Mouse (Mus musculus): ENCODE measurements at regions not wholly inside any gene's neighbourhood (a gene's known extent, or its start where the extent isn't known, plus 50 kb on each side); places are given as distances from the start of the nearest gene placed in this dataset.

GRCm38 (mm10) chr7:74703533-74703932, 149.0 kb upstream of the Slco3a1 start:
- Histone ChIP-seq H3K36me3 (replicated peaks; ENCODE audit: low read length) (no peaks in the 10 kb centered on the region), H3K27me3 (replicated peaks) (peaks cover 4% of the 10 kb centered on the region), H3K4me3 (replicated peaks) (no peak overlapping the region), H3K9me3 (no peaks in the 10 kb centered on the region), H3K4me1 (no peaks in the 10 kb centered on the region)
- TF ChIP-seq FLI1 (IDR thresholded peaks at IDR 0.05; ENCODE audit: low read length) (no peak), GATA1 (IDR thresholded peaks at IDR 0.05; ENCODE audit: borderline replicate concordance, low read length) (no peak)

- TF ChIP-seq GATA1 (IDR thresholded peaks at IDR 0.05; ENCODE audit: borderline replicate concordance, low read length) (no peak), FLI1 (IDR thresholded peaks at IDR 0.05; ENCODE audit: low read length) (no peak)
- Histone ChIP-seq H3K9me3 (no peaks in the 10 kb centered on the region), H3K36me3 (replicated peaks; ENCODE audit: low read length) (no peaks in the 10 kb centered on the region), H3K4me1 (peaks cover 9% of the 10 kb centered on the region), H3K27me3 (replicated peaks) (no peaks in the 10 kb centered on the region), H3K4me3 (replicated peaks) (peak overlapping the region; percentile 1)
Observed at GRCm38 (mm10) chr7:74697794-74698354, 143.3 kb upstream of the Slco3a1 start.

- Histone ChIP-seq H3K9me3 (no peaks in the 10 kb centered on the region), H3K4me3 (replicated peaks) (no peak overlapping the region), H3K36me3 (replicated peaks; ENCODE audit: low read length) (no peaks in the 10 kb centered on the region), H3K4me1 (peaks cover 9% of the 10 kb centered on the region), H3K27me3 (replicated peaks) (no peaks in the 10 kb centered on the region)
- TF ChIP-seq FLI1 (IDR thresholded peaks at IDR 0.05; ENCODE audit: low read length), result no peak
- TF ChIP-seq GATA1 (IDR thresholded peaks at IDR 0.05; ENCODE audit: borderline replicate concordance, low read length), result no peak
Observed at GRCm38 (mm10) chr7:74696286-74696685, 141.7 kb upstream of the Slco3a1 start.

GRCm38 (mm10) chr7:74693049-74693448, 138.5 kb upstream of the Slco3a1 start:
- H3K9me3 ChIP-seq, result no peaks in the 10 kb centered on the region
- H3K27me3 ChIP-seq (replicated peaks), result peaks cover 3% of the 10 kb centered on the region
- H3K36me3 ChIP-seq (replicated peaks; ENCODE audit: low read length), result no peaks in the 10 kb centered on the region
- TF ChIP-seq GATA1 (IDR thresholded peaks at IDR 0.05; ENCODE audit: borderline replicate concordance, low read length) (no peak), FLI1 (IDR thresholded peaks at IDR 0.05; ENCODE audit: low read length) (no peak)
- peaks cover 6% of the 10 kb centered on the region for H3K4me1 ChIP-seq
- H3K4me3 ChIP-seq (replicated peaks), result no peak overlapping the region

- TF ChIP-seq FLI1 (IDR thresholded peaks at IDR 0.05; ENCODE audit: low read length) (no peak), GATA1 (IDR thresholded peaks at IDR 0.05; ENCODE audit: borderline replicate concordance, low read length) (no peak)
- Histone ChIP-seq H3K4me3 (replicated peaks) (no peak overlapping the region), H3K4me1 (no peaks in the 10 kb centered on the region), H3K27me3 (replicated peaks) (peaks cover 6% of the 10 kb centered on the region), H3K36me3 (replicated peaks; ENCODE audit: low read length) (no peaks in the 10 kb centered on the region), H3K9me3 (no peaks in the 10 kb centered on the region)
Observed at GRCm38 (mm10) chr7:74690706-74691105, 136.1 kb upstream of the Slco3a1 start.

- Histone ChIP-seq H3K4me3 (replicated peaks) (no peak overlapping the region), H3K4me1 (no peaks in the 10 kb centered on the region), H3K36me3 (replicated peaks; ENCODE audit: low read length) (no peaks in the 10 kb centered on the region), H3K27me3 (replicated peaks) (peaks cover 6% of the 10 kb centered on the region), H3K9me3 (no peaks in the 10 kb centered on the region)
- TF ChIP-seq GATA1 (IDR thresholded peaks at IDR 0.05; ENCODE audit: borderline replicate concordance, low read length), result no peak
- TF ChIP-seq FLI1 (IDR thresholded peaks at IDR 0.05; ENCODE audit: low read length), result no peak
Observed at GRCm38 (mm10) chr7:74688116-74688702, 133.6 kb upstream of the Slco3a1 start.

- no peak for TF ChIP-seq FLI1 (IDR thresholded peaks at IDR 0.05; ENCODE audit: low read length)
- TF ChIP-seq GATA1 (IDR thresholded peaks at IDR 0.05; ENCODE audit: borderline replicate concordance, low read length), result no peak
- no peaks in the 10 kb centered on the region for H3K4me1 ChIP-seq
- H3K27me3 ChIP-seq (replicated peaks), result peaks cover 6% of the 10 kb centered on the region
- H3K36me3 ChIP-seq (replicated peaks; ENCODE audit: low read length), result no peaks in the 10 kb centered on the region
- H3K4me3 ChIP-seq (replicated peaks), result no peak overlapping the region
- no peaks in the 10 kb centered on the region for H3K9me3 ChIP-seq
Observed at GRCm38 (mm10) chr7:74687303-74688115, 132.9 kb upstream of the Slco3a1 start.

- H3K4me1 ChIP-seq, result no peaks in the 10 kb centered on the region
- H3K4me3 ChIP-seq (replicated peaks), result no peak overlapping the region
- no peaks in the 10 kb centered on the region for H3K9me3 ChIP-seq
- peaks cover 6% of the 10 kb centered on the region for H3K27me3 ChIP-seq (replicated peaks)
- H3K36me3 ChIP-seq (replicated peaks; ENCODE audit: low read length), result no peaks in the 10 kb centered on the region
- no peak for TF ChIP-seq GATA1 (IDR thresholded peaks at IDR 0.05; ENCODE audit: borderline replicate concordance, low read length)
- no peak for TF ChIP-seq FLI1 (IDR thresholded peaks at IDR 0.05; ENCODE audit: low read length)
Observed at GRCm38 (mm10) chr7:74683979-74684378, 129.4 kb upstream of the Slco3a1 start.

GRCm38 (mm10) chr7:74673626-74674295, 119.2 kb upstream of the Slco3a1 start:
- Histone ChIP-seq H3K36me3 (replicated peaks; ENCODE audit: low read length) (no peaks in the 10 kb centered on the region), H3K9me3 (0 out of 2 replicates have a peak, but pooled peaks cover 3% of the 10 kb centered on the region), H3K4me3 (replicated peaks) (no peak overlapping the region), H3K4me1 (no peaks in the 10 kb centered on the region), H3K27me3 (replicated peaks) (peaks cover 2% of the 10 kb centered on the region)
- TF ChIP-seq GATA1 (IDR thresholded peaks at IDR 0.05; ENCODE audit: borderline replicate concordance, low read length) (no peak), FLI1 (IDR thresholded peaks at IDR 0.05; ENCODE audit: low read length) (no peak)

Data from megakaryocyte, embryonic 14.5 days (primary cell).